ENCODE assay signal across 29 mouse cellular contexts in genomic region chrX:77307374-77307773, GRCm38 (mm10).
"Had no signal": no experiment of that assay in that cellular context is flagged by ENCODE, and none has a peak within 500 bp of the region (broad histone marks: within the 10 kb centered on the region; RNA-seq: fewer than 3 reads in every experiment).

No protein-coding gene starts in this region.

- H3K36me3 ChIP-seq: limb, embryonic 10.5 days; limb, embryonic 12.5 days; limb, embryonic 13.5 days; limb, embryonic 15.5 days; liver, embryonic 12.5 days; liver, embryonic 13.5 days; liver, embryonic 15.5 days; midbrain, embryonic 10.5 days; midbrain, embryonic 12.5 days; midbrain, embryonic 13.5 days; midbrain, embryonic 15.5 days; neural tube, embryonic 12.5 days had no signal

- H3K27ac ChIP-seq: left cerebral cortex, adult 2 months; limb, embryonic 10.5 days; limb, embryonic 12.5 days; limb, embryonic 13.5 days; limb, embryonic 15.5 days; liver, embryonic 12.5 days; liver, embryonic 13.5 days; liver, embryonic 14.5 days; liver, embryonic 15.5 days; macrophage; midbrain, embryonic 10.5 days; midbrain, embryonic 12.5 days; midbrain, embryonic 13.5 days; midbrain, embryonic 15.5 days; neural tube, embryonic 12.5 days had no signal

- H3K4me2 ChIP-seq: limb, embryonic 12.5 days; limb, embryonic 13.5 days; limb, embryonic 15.5 days; liver, embryonic 11.5 days; liver, embryonic 12.5 days; liver, embryonic 13.5 days; liver, embryonic 15.5 days; midbrain, embryonic 11.5 days; midbrain, embryonic 12.5 days; midbrain, embryonic 13.5 days; midbrain, embryonic 15.5 days; neural tube, embryonic 12.5 days had no signal

- DNase-seq: layer of hippocampus, postnatal 36 days; left cerebral cortex, postnatal 4 days; liver; liver, embryonic 13.5 days; liver, postnatal 0 days; lung, adult 2 months; lung, postnatal 10 days; lung, postnatal 36 days; lung, postnatal 4 days; midbrain, embryonic 14.5 days had no signal

- H3K9ac ChIP-seq: limb, embryonic 12.5 days; limb, embryonic 13.5 days; limb, embryonic 15.5 days; liver, embryonic 12.5 days; liver, embryonic 13.5 days; liver, embryonic 14.5 days; liver, embryonic 15.5 days; liver, postnatal 0 days; midbrain, embryonic 12.5 days; midbrain, embryonic 13.5 days; midbrain, embryonic 15.5 days; neural tube, embryonic 12.5 days had no signal

- H3K9me3 ChIP-seq: limb, embryonic 10.5 days; limb, embryonic 12.5 days; limb, embryonic 13.5 days; limb, embryonic 15.5 days; liver, embryonic 12.5 days; liver, embryonic 13.5 days; liver, embryonic 15.5 days; megakaryocyte, embryonic 14.5 days; midbrain, embryonic 10.5 days; midbrain, embryonic 12.5 days; midbrain, embryonic 13.5 days; midbrain, embryonic 15.5 days; neural tube, embryonic 12.5 days had no signal

- H3K27me3 ChIP-seq: limb, embryonic 12.5 days; limb, embryonic 13.5 days; limb, embryonic 15.5 days; liver, embryonic 12.5 days; liver, embryonic 13.5 days; liver, embryonic 15.5 days; midbrain, embryonic 12.5 days; midbrain, embryonic 13.5 days; midbrain, embryonic 15.5 days; neural tube, embryonic 12.5 days had no signal

- H3K4me3 ChIP-seq: left cerebral cortex, adult 2 months; limb, embryonic 10.5 days; limb, embryonic 12.5 days; limb, embryonic 13.5 days; limb, embryonic 15.5 days; liver, embryonic 12.5 days; liver, embryonic 13.5 days; liver, embryonic 15.5 days; megakaryocyte, embryonic 14.5 days; midbrain, embryonic 10.5 days; midbrain, embryonic 12.5 days; midbrain, embryonic 13.5 days; midbrain, embryonic 15.5 days; myocyte; neural tube, embryonic 12.5 days had no signal

- H3K4me1 ChIP-seq: limb, embryonic 10.5 days; limb, embryonic 12.5 days; limb, embryonic 13.5 days; limb, embryonic 15.5 days; liver, embryonic 12.5 days; liver, embryonic 13.5 days; liver, embryonic 15.5 days; megakaryocyte, embryonic 14.5 days; midbrain, embryonic 10.5 days; midbrain, embryonic 12.5 days; midbrain, embryonic 13.5 days; midbrain, embryonic 15.5 days; neural tube, embryonic 12.5 days had no signal

- ATAC-seq: liver, embryonic 12.5 days; liver, postnatal 0 days; midbrain, embryonic 13.5 days; midbrain, embryonic 15.5 days; midbrain, embryonic 16.5 days had no signal
